12 mouse cellular contexts compared by ENCODE assay signal in the genomic region with DNA sequence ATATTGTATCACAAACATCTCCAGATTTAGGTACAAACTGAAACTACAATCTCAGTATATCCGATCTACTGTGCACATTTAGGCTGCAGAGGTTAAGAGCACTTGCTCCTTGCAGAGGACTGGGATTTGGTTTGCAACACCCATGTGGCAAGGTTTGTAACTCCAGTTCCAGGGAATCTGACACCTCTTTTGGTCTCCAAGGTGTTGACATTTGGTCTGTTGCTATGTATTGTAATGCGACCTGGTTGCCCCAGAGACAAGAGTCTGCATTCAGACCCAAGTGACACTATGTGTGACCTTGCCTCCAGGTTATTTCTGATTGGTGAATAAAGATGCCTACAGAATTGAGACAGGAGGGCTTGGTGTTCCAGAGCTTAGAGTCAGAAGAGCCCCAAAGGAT.
A peak's percentile ranks its signal among the peaks of the same experiment; 100 is the strongest.
DNase-seq lines count a peak whose midpoint lies in the region; ATAC-seq and TF ChIP-seq lines count a peak whose summit lies in the region.
"Had no signal": no experiment of that assay in that cellular context is flagged by ENCODE, and none has a peak within 500 bp of the region (broad histone marks: within the 10 kb centered on the region; RNA-seq: fewer than 3 reads in every experiment).

No protein-coding gene starts in this region.

- no peaks in the 10 kb centered on the region for H3K9me3 ChIP-seq in heart, embryonic 14.5 days (ENCODE audit: control insufficient read depth, low read length)
- H3K9me3 ChIP-seq in midbrain, embryonic 11.5 days (ENCODE audit: control insufficient read depth, low read length), result no peaks in the 10 kb centered on the region
- 0 out of 2 replicates have a peak, but pooled peaks cover 3% of the 10 kb centered on the region for H3K9me3 ChIP-seq in midbrain, embryonic 13.5 days
- no peaks in the 10 kb centered on the region for H3K9me3 ChIP-seq in embryonic facial prominence, embryonic 11.5 days (replicated peaks; ENCODE audit: control insufficient read depth, low read length)
- H3K9me3 ChIP-seq: forebrain, embryonic 15.5 days; neural tube, embryonic 13.5 days had no signal

- H3K36me3 ChIP-seq in heart, embryonic 14.5 days (ENCODE audit: control insufficient read depth, insufficient read depth, low read length), result no peaks in the 10 kb centered on the region
- H3K36me3 ChIP-seq in heart, adult 2 months (ENCODE audit: control insufficient read depth, insufficient read depth, low read length), result no peaks in the 10 kb centered on the region
- H3K36me3 ChIP-seq in midbrain, embryonic 11.5 days (ENCODE audit: control insufficient read depth, insufficient read depth, low read length), result no peaks in the 10 kb centered on the region
- no peaks in the 10 kb centered on the region for H3K36me3 ChIP-seq in midbrain, embryonic 13.5 days
- no peaks in the 10 kb centered on the region for H3K36me3 ChIP-seq in embryonic facial prominence, embryonic 11.5 days (replicated peaks; ENCODE audit: control insufficient read depth, insufficient read depth, low read depth, low read length)
- H3K36me3 ChIP-seq: forebrain, embryonic 15.5 days; neural tube, embryonic 13.5 days had no signal

- no peak for TF ChIP-seq EP300 in heart, adult 2 months (IDR thresholded peaks at IDR 0.05; ENCODE audit: insufficient read depth, low read depth, low read length)

- H3K27me3 ChIP-seq in heart, embryonic 14.5 days (ENCODE audit: control insufficient read depth, insufficient read depth, low read length), result no peaks in the 10 kb centered on the region
- no peaks in the 10 kb centered on the region for H3K27me3 ChIP-seq in heart, adult 2 months (ENCODE audit: control insufficient read depth, insufficient read depth, low read length)
- H3K27me3 ChIP-seq in midbrain, embryonic 11.5 days (ENCODE audit: control insufficient read depth, insufficient read depth, low read length), result peaks cover 55% of the 10 kb centered on the region
- peaks cover 52% of the 10 kb centered on the region for H3K27me3 ChIP-seq in midbrain, embryonic 13.5 days
- no peaks in the 10 kb centered on the region for H3K27me3 ChIP-seq in embryonic facial prominence, embryonic 11.5 days (ENCODE audit: control insufficient read depth, insufficient read depth, low read length)
- H3K27me3 ChIP-seq: forebrain, embryonic 15.5 days; neural tube, embryonic 13.5 days had no signal

- peaks cover 3 to 12% of the 10 kb centered on the region in 2 experiments for H3K4me1 ChIP-seq in heart, embryonic 14.5 days (ENCODE audit: control insufficient read depth in 2 of 2, insufficient read depth in 2 of 2, low read length in 2 of 2)
- no peaks in the 10 kb centered on the region for H3K4me1 ChIP-seq in heart, adult 2 months (ENCODE audit: control insufficient read depth, insufficient read depth, low read length)
- H3K4me1 ChIP-seq in midbrain, embryonic 11.5 days (ENCODE audit: control insufficient read depth, insufficient read depth, low read length), result peaks cover 18% of the 10 kb centered on the region
- peaks cover 26% of the 10 kb centered on the region for H3K4me1 ChIP-seq in midbrain, embryonic 13.5 days (replicated peaks)
- H3K4me1 ChIP-seq in embryonic facial prominence, embryonic 11.5 days (ENCODE audit: control insufficient read depth, insufficient read depth, low read length), result no peaks in the 10 kb centered on the region; the same call in 1 of the 2 replicates
- H3K4me1 ChIP-seq: forebrain, embryonic 15.5 days had no signal

- H3K27ac ChIP-seq in heart, embryonic 14.5 days (replicated peaks in 1 of 2; ENCODE audit: control insufficient read depth in 1 of 2, insufficient read depth in 1 of 2, low read depth in 2 of 2, low read length in 2 of 2), result peak overlapping the region in 1 of 2 experiments; percentile 26; a peak in 1 of 4 replicates
- H3K27ac ChIP-seq in heart, adult 2 months, result no peak overlapping the region
- H3K27ac ChIP-seq in midbrain, embryonic 11.5 days (ENCODE audit: low read depth, low read length), result 0 out of 2 replicates have a peak overlapping the region, but pooled peaks have one; percentile 11
- no peak overlapping the region for H3K27ac ChIP-seq in midbrain, embryonic 13.5 days
- no peak overlapping the region for H3K27ac ChIP-seq in embryonic facial prominence, embryonic 11.5 days (replicated peaks; ENCODE audit: low read depth, low read length)
- H3K27ac ChIP-seq: forebrain, embryonic 15.5 days; liver, embryonic 14.5 days; neural tube, embryonic 13.5 days had no signal

- intact Hi-C loops in heart, adult 2 months (cut with DNase I), result no loop called here

- DNase-seq in heart, adult 2 months, result no peak
- no peak for DNase-seq in midbrain, embryonic 11.5 days (ENCODE audit: low spot score, missing footprints)
- DNase-seq in embryonic facial prominence, embryonic 11.5 days (ENCODE audit: low spot score), result peak; percentile 44
- DNase-seq in layer of hippocampus, adult 18-20 months (ENCODE audit: low spot score in 2 of 2), result no peak
- DNase-seq in cerebellum, adult 18-20 months, result no peak
- DNase-seq: cerebellum, postnatal 36 days; left cerebral cortex, postnatal 4 days had no signal

- no peaks in the 10 kb centered on the region for H3K79me2 ChIP-seq in heart, adult 2 months (replicated peaks; ENCODE audit: control insufficient read depth, insufficient read depth, low read length)

- 13% methylated on average over 2 of the region's 2 CpGs for WGBS in heart, embryonic 14.5 days
- 54% methylated on average over 2 of the region's 2 CpGs for WGBS in heart, adult 2 months
- WGBS in midbrain, embryonic 11.5 days, result 17% methylated on average over 2 of the region's 2 CpGs
- 15% methylated on average over 2 of the region's 2 CpGs for WGBS in midbrain, embryonic 13.5 days
- WGBS in embryonic facial prominence, embryonic 11.5 days, result 17% methylated on average over 2 of the region's 2 CpGs

- ATAC-seq in heart, embryonic 14.5 days (ENCODE audit: insufficient number of reproducible peaks, insufficient read depth, low FRiP score, low read depth), result no peak
- peak; percentile 14; the same call in 1 of the 2 replicates for ATAC-seq in midbrain, embryonic 11.5 days (ENCODE audit: low FRiP score)
- ATAC-seq in midbrain, embryonic 13.5 days, result no peak
- ATAC-seq in embryonic facial prominence, embryonic 11.5 days (replicated peaks; ENCODE audit: insufficient number of reproducible peaks, low FRiP score, low TSS enrichment, low read depth), result no peak
- ATAC-seq: forebrain, embryonic 15.5 days had no signal

- H3K4me2 ChIP-seq in heart, embryonic 14.5 days (ENCODE audit: low read length), result peak overlapping the region; percentile 20; the same call in 1 of the 2 replicates
- H3K4me2 ChIP-seq in midbrain, embryonic 11.5 days, result no peak overlapping the region
- H3K4me2 ChIP-seq in midbrain, embryonic 13.5 days (replicated peaks), result no peak overlapping the region
- no peak overlapping the region for H3K4me2 ChIP-seq in embryonic facial prominence, embryonic 11.5 days (ENCODE audit: low read depth, low read length)
- H3K4me2 ChIP-seq: forebrain, embryonic 15.5 days; neural tube, embryonic 13.5 days had no signal

- no peak overlapping the region for H3K4me3 ChIP-seq in heart, embryonic 14.5 days (ENCODE audit: control insufficient read depth in 1 of 2, insufficient read depth in 1 of 2, low read depth in 1 of 2, low read length in 2 of 2)
- H3K4me3 ChIP-seq in heart, adult 2 months, result no peak overlapping the region
- H3K4me3 ChIP-seq in midbrain, embryonic 11.5 days (ENCODE audit: low read depth, low read length), result no peak overlapping the region
- no peak overlapping the region for H3K4me3 ChIP-seq in midbrain, embryonic 13.5 days (replicated peaks)
- no peak overlapping the region for H3K4me3 ChIP-seq in embryonic facial prominence, embryonic 11.5 days (ENCODE audit: low read depth, low read length)
- H3K4me3 ChIP-seq: forebrain, embryonic 15.5 days; neural tube, embryonic 13.5 days had no signal

- no peak overlapping the region for H3K9ac ChIP-seq in heart, embryonic 14.5 days (ENCODE audit: low read length)
- H3K9ac ChIP-seq in heart, adult 2 months (ENCODE audit: low read depth, low read length), result no peak overlapping the region
- no peak overlapping the region for H3K9ac ChIP-seq in midbrain, embryonic 11.5 days (ENCODE audit: low read length)
- no peak overlapping the region for H3K9ac ChIP-seq in midbrain, embryonic 13.5 days (replicated peaks)
- H3K9ac ChIP-seq in embryonic facial prominence, embryonic 11.5 days (replicated peaks; ENCODE audit: low read length), result no peak overlapping the region
- H3K9ac ChIP-seq: forebrain, embryonic 15.5 days; liver, embryonic 14.5 days; neural tube, embryonic 13.5 days had no signal

- TF ChIP-seq POLR2A in heart, adult 2 months (IDR thresholded peaks at IDR 0.05; ENCODE audit: insufficient read depth, low read depth, low read length), result no peak

- no peak for TF ChIP-seq CTCF in heart, adult 2 months (IDR thresholded peaks at IDR 0.05)
